Mouse (Mus musculus): ENCODE data around the gene Vmn2r74.

Vmn2r74 gene

GRCm38 (mm10) chr7:85961529-85961928, at the start of gene Vmn2r74:
TSS of gene Vmn2r74 (minus strand) at chr7:85961629.
- DNase-seq (ENCODE audit: low spot score): no peak

GRCm38 (mm10) chr7:86007533-86007932, 46.1 kb upstream of the Vmn2r74 start:
- DNase-seq (ENCODE audit: low spot score): no peak

All from c-Kit-positive CD71-positive TER-119-positive erythroid progenitor cells, embryonic 14.5 days (primary cell).